Mouse (Mus musculus) forebrain, embryonic 14.5 days (tissue): ENCODE data around the gene Brap. TPM values are rescaled to one million over a fixed set of nuclear protein-coding genes. Genes with fewer than 3 reads are reported as not detected.
A peak's percentile ranks its signal among the peaks of the same experiment; 100 is the strongest.

Experiments
- ATAC-seq: fragments of 200-750 bp; cut with Nextera tagmentation; 2 replicates; pipeline ENCODE4 v1.8.0; 2017; ENCODE audit warnings: mild to moderate bottlenecking, moderate library complexity
- DNase-seq: peaks from one replicate; pipeline ENCODE4 v3.0.0-alpha.2; 2015; ENCODE audit warnings: low spot score
- H3K27ac ChIP-seq: fragments of 300-500 bp; sonication (generic); 2 replicates; pipeline ENCODE4 v1.5.1; 2014; ENCODE audit warnings: low read depth, mild to moderate bottlenecking, control low read depth, low read length, moderate library complexity
- H3K27me3 ChIP-seq: fragments of 300-500 bp; sonication (generic); replicated peaks from 2 replicates; pipeline ENCODE4 v1.6.1; 2014; ENCODE audit warnings: low read length, control low read depth, mixed read lengths; ENCODE audit not compliant: control insufficient read depth, insufficient read depth
- H3K36me3 ChIP-seq: fragments of 300-500 bp; sonication (generic); 2 replicates; pipeline ENCODE4 v1.6.1; 2014; ENCODE audit warnings: low read length, control low read depth; ENCODE audit not compliant: control insufficient read depth, insufficient read depth
- H3K4me1 ChIP-seq: fragments of 300-500 bp; sonication (generic); 2 replicates; pipeline ENCODE4 v1.6.1; 2014; ENCODE audit warnings: antibody characterized with exemption, low read length, control low read depth; ENCODE audit not compliant: control insufficient read depth, insufficient read depth
- H3K4me2 ChIP-seq: fragments of 300-500 bp; sonication (generic); 2 replicates; pipeline ENCODE4 v1.6.1; 2014; ENCODE audit warnings: mild to moderate bottlenecking, control low read depth, low read length
- H3K4me3 ChIP-seq: fragments of 300-500 bp; sonication (generic); 2 replicates; pipeline ENCODE4 v1.5.1; 2014; ENCODE audit warnings: low read depth, low read length, control low read depth
- H3K9ac ChIP-seq: fragments of 300-500 bp; sonication (generic); 2 replicates; pipeline ENCODE4 v1.6.1; 2014; ENCODE audit warnings: mild to moderate bottlenecking, low read length, control low read depth, moderate library complexity
- H3K9me3 ChIP-seq: fragments of 300-500 bp; sonication (generic); replicated peaks from 2 replicates; pipeline ENCODE4 v1.6.1; 2016; ENCODE audit warnings: low read length, control low read depth, mixed read lengths; ENCODE audit not compliant: control insufficient read depth
- WGBS: fragments of 180-500 bp; shearing (Covaris S2); extraction: QIAGEN DNeasy Blood & Tissue Kit; methylation state at CpG from one replicate; pipeline ENCODE4 v1.1.7; 2014; 5-methylcytosine and 5-hydroxymethylcytosine counted together
- polyA plus RNA-seq: library from polyadenylated mRNA; unstranded; fragments of >200 nt; fragmentation: Nextera tagmentation; extraction: Ambion mirVana; gene quantifications from 2 replicates; pipeline ENCODE4 v1.2.1, GENCODE M21; 2014

The Brap gene
- polyA plus RNA-seq, 1 experiment from 2014 or later, result 36.8 TPM

GRCm38 (mm10) chr5:121704512-121705248 is 44.3 kb downstream of the Brap start:
- Histone ChIP-seq H3K27ac (no peak overlapping the region), H3K36me3 (no peaks in the 10 kb centered on the region), H3K9me3 (no peaks in the 10 kb centered on the region), H3K27me3 (no peaks in the 10 kb centered on the region), H3K4me1 (peaks cover 4% of the 10 kb centered on the region; the same call in 1 of the 2 replicates), H3K9ac (peak overlapping the region; percentile 43; the same call in 1 of the 2 replicates), H3K4me2 (peak overlapping the region; percentile 36), H3K4me3 (no peak overlapping the region)
- DNase-seq, result peak; percentile 52
- WGBS, result 4% methylated on average over 20 of the region's 20 CpGs
- ATAC-seq, result 0 out of 2 replicates have a peak, but pooled peaks have one; percentile 32

GRCm38 (mm10) chr5:121710402-121710801 is 50.0 kb downstream of the Brap start:
- peak overlapping the region; percentile 86 for H3K4me2 ChIP-seq
- no peaks in the 10 kb centered on the region for H3K36me3 ChIP-seq
- no peak overlapping the region for H3K27ac ChIP-seq
- H3K27me3 ChIP-seq, result no peaks in the 10 kb centered on the region
- DNase-seq, result no peak
- WGBS, result 43% methylated on average over 2 of the region's 2 CpGs
- no peak for ATAC-seq
- no peaks in the 10 kb centered on the region for H3K9me3 ChIP-seq
- H3K9ac ChIP-seq, result no peak overlapping the region
- no peak overlapping the region for H3K4me3 ChIP-seq
- H3K4me1 ChIP-seq, result peaks cover 15% of the 10 kb centered on the region

- DNase-seq, result no peak
These were observed 50.4 kb downstream of the Brap start for GRCm38 (mm10) chr5:121710851-121711173.

GRCm38 (mm10) chr5:121711174-121711927 is 51.0 kb downstream of the Brap start, which contains the start of gene Atxn2:
Atxn2 (plus strand) TSS chr5:121711337.
- Histone ChIP-seq H3K4me3 (peak within 1 kb of the TSS; percentile 80), H3K9ac (peak within 1 kb of the TSS; percentile 95), H3K9me3 (no peaks in the 10 kb centered on the region), H3K27me3 (no peaks in the 10 kb centered on the region), H3K4me2 (peak within 1 kb of the TSS; percentile 86), H3K36me3 (no peaks in the 10 kb centered on the region), H3K27ac (peak within 1 kb of the TSS; percentile 97), H3K4me1 (peaks cover 21% of the 10 kb centered on the region)
- ATAC-seq (peak; percentile 78), DNase-seq (peak; percentile 89)
- 1% methylated on average over 75 of the region's 103 CpGs for WGBS

More at GRCm38 (mm10) chr5:121710851-121711173, 50.4 kb downstream of the Brap start:
- Histone ChIP-seq H3K9me3 (no peaks in the 10 kb centered on the region), H3K27ac (peak overlapping the region; percentile 97), H3K4me1 (peaks cover 19% of the 10 kb centered on the region), H3K4me2 (peak overlapping the region; percentile 86), H3K4me3 (peak overlapping the region; percentile 80), H3K9ac (peak overlapping the region; percentile 95), H3K27me3 (no peaks in the 10 kb centered on the region), H3K36me3 (no peaks in the 10 kb centered on the region)
- no peak for ATAC-seq
- under 1% methylated on average over 12 of the region's 12 CpGs for WGBS

DNA sequence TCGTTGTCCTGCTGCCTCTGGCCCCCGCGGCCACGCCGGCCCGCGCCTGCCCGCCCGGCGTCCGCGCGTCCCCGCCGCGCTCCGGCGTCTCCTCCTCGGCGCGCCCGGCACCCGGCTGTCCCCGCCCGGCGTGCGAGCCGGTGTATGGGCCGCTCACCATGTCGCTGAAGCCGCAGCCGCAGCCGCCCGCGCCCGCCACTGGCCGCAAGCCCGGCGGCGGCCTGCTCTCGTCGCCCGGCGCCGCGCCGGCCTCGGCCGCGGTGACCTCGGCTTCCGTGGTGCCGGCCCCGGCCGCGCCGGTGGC is 51.5 kb downstream of the Brap start:
- H3K4me3 ChIP-seq, result peak overlapping the region; percentile 80
- DNase-seq (no peak), ATAC-seq (peak; percentile 53)
- no peaks in the 10 kb centered on the region for H3K36me3 ChIP-seq
- 2% methylated on average over 18 of the region's 57 CpGs for WGBS
- H3K4me2 ChIP-seq, result peak overlapping the region; percentile 84
- peaks cover 22% of the 10 kb centered on the region for H3K4me1 ChIP-seq
- peak overlapping the region; percentile 95 for H3K9ac ChIP-seq
- no peaks in the 10 kb centered on the region for H3K27me3 ChIP-seq
- no peaks in the 10 kb centered on the region for H3K9me3 ChIP-seq
- H3K27ac ChIP-seq, result peak overlapping the region; percentile 97

- H3K36me3 ChIP-seq, result no peaks in the 10 kb centered on the region
- H3K4me3 ChIP-seq, result peak overlapping the region; percentile 80
- DNase-seq (peak; percentile 44), ATAC-seq (peak; percentile 57)
- H3K27ac ChIP-seq, result peak overlapping the region; percentile 97
- H3K9me3 ChIP-seq, result no peaks in the 10 kb centered on the region
- H3K9ac ChIP-seq, result peak overlapping the region; percentile 95
- peak overlapping the region; percentile 84 for H3K4me2 ChIP-seq
- no peaks in the 10 kb centered on the region for H3K27me3 ChIP-seq
- H3K4me1 ChIP-seq, result peaks cover 22% of the 10 kb centered on the region
- 0% methylated on average over 20 of the region's 66 CpGs for WGBS
These were observed 52.0 kb downstream of the Brap start for GRCm38 (mm10) chr5:121712232-121712933.

GRCm38 (mm10) chr5:121712934-121713538 is 52.7 kb downstream of the Brap start:
- 0% methylated on average over 27 of the region's 32 CpGs for WGBS
- Histone ChIP-seq H3K4me1 (peaks cover 22% of the 10 kb centered on the region), H3K4me2 (peak overlapping the region; percentile 84), H3K4me3 (peak overlapping the region; percentile 80), H3K27me3 (no peaks in the 10 kb centered on the region), H3K27ac (peak overlapping the region; percentile 97; the same call in 1 of the 2 replicates), H3K36me3 (no peaks in the 10 kb centered on the region), H3K9me3 (no peaks in the 10 kb centered on the region), H3K9ac (peak overlapping the region; percentile 95)
- ATAC-seq, result peak; percentile 35; the same call in 1 of the 2 replicates
- DNase-seq, result peak; percentile 50

- DNase-seq (no peak), ATAC-seq (no peak)
- H3K4me1 ChIP-seq, result peaks cover 22% of the 10 kb centered on the region
- H3K36me3 ChIP-seq, result no peaks in the 10 kb centered on the region
- no peak overlapping the region for H3K4me3 ChIP-seq
- 91% methylated on average over 1 of the region's 1 CpGs for WGBS
- H3K27ac ChIP-seq, result no peak overlapping the region
- no peak overlapping the region; the same call in 1 of the 2 replicates for H3K4me2 ChIP-seq
- H3K9ac ChIP-seq, result no peak overlapping the region; the same call in 1 of the 2 replicates
- no peaks in the 10 kb centered on the region for H3K27me3 ChIP-seq
- no peaks in the 10 kb centered on the region for H3K9me3 ChIP-seq
These were observed 54.0 kb downstream of the Brap start for GRCm38 (mm10) chr5:121714331-121714730.
